Mouse (Mus musculus) c-Kit-positive CD71-negative TER-119-negative erythroid progenitor cells, embryonic 14.5 days (primary cell): Measurements from ENCODE around the gene 3110082J24Rik.
A peak's percentile ranks its signal among the peaks of the same experiment; 100 is the strongest.

Experiments
- DNase-seq: peaks from one replicate; pipeline ENCODE4 v3.0.0-alpha.2; 2013; ENCODE audit warnings: low read depth

The 3110082J24Rik gene

GRCm38 (mm10) chr5:30115718-30116117, 9.8 kb upstream of the 3110082J24Rik start:
- no peak for DNase-seq

DNA sequence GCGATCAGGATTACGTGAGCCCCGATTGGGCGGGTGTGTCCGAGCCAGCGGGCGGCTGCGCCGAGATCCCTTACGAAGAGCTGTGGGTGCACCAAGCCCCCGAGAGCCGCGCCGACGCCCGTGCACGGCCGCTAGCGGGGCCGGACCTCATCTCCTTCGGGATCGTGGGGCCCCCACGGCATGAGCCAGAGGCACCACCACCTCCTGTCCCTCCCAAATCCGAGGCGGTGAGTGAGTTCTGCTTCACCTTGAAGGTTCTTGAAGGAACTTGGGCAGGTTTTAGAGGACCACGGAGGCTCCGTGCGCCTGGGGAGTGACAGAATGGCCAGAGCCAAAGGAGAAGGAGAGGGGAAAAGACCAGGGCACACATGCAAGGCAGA, 8.9 kb upstream of the 3110082J24Rik start:
- no peak for DNase-seq

DNA sequence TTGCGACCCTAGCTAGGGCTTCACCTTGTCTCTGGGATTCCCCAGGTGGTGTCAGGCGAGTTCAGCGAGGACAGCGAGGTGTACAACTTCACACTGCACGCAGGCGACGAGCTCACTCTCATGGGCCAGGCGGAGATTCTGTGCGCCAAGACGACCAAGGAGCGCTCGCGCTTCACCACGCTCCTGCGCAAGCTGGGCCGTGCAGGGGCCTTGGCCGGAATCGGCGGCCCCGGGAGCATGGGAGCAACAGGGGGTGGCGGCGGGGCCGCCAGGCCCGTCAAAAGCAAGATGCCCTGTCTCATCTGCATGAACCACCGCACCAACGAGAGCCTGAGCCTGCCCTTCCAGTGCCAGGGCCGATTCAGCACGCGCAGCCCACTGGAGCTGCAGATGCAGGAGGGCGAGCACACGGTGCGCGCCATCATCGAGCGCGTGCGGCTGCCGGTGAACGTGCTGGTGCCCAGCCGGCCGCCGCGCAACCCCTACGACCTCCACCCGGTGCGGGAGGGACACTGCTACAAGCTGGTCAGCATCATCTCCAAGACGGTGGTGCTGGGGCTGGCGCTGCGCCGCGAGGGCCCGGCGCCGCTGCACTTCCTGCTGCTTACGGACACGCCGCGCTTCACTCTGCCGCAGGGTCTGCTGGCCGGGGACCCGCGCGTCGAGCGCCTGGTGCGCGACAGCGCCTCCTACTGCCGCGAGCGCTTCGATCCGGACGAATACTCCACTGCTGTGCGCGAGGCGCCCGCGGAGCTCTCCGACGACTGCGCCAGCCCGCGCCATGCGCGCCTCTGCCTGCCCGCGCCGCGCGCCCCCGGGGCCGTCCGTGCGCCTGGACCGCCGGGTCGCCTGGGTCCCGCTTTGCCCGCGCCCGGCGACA, 8.2 kb upstream of the 3110082J24Rik start:
- DNase-seq, result peak; percentile 69

DNA sequence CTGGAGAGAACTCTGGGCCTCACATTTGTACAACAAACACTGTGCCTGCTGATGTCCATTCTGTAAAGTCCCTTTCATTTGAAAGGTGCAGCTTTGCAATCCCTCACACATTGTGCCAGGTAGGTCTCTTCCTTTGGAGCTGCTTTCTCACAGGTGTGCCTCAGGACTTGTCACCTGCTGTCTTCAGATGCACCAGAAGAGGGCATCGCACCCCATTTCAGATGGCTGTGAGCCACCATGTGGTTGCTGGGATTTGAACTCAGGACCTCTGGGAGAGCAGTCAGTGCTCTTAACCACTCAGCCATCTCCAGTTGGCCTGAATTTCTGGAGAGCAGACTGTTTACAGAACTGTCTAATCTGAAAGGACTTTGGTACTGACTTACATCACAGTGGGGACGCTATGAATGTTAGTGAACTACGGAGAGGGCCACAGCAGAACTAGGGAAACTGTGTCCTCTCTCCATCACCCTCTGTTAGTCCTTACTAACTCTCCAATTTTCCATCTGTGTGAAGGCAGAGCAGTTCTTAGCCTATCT, 6.7 kb upstream of the 3110082J24Rik start:
- DNase-seq, result no peak

DNA sequence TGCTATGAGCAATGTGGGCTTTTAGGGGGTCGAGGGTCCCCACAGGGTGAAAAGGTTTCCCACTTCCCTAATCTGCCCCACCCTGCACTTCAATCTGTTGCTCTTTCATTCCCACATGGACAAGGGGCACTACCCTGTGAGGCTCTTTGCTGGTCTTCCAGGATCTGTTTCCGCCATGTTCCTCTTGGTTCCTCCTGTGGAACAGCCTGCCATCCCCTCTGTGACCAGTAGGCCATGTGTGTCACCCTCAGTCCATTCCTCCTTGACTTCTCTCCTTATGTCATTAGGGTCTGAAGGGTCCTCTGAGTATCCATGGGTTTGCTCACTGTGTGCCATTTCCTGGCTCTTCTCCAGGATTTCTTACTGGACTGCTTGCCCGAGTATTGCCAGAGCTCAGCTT, 5.9 kb upstream of the 3110082J24Rik start:
- DNase-seq, result no peak

- DNase-seq, result peak; percentile 44
Observed at GRCm38 (mm10) chr5:30111126-30111525, 5.2 kb upstream of the 3110082J24Rik start.

DNA sequence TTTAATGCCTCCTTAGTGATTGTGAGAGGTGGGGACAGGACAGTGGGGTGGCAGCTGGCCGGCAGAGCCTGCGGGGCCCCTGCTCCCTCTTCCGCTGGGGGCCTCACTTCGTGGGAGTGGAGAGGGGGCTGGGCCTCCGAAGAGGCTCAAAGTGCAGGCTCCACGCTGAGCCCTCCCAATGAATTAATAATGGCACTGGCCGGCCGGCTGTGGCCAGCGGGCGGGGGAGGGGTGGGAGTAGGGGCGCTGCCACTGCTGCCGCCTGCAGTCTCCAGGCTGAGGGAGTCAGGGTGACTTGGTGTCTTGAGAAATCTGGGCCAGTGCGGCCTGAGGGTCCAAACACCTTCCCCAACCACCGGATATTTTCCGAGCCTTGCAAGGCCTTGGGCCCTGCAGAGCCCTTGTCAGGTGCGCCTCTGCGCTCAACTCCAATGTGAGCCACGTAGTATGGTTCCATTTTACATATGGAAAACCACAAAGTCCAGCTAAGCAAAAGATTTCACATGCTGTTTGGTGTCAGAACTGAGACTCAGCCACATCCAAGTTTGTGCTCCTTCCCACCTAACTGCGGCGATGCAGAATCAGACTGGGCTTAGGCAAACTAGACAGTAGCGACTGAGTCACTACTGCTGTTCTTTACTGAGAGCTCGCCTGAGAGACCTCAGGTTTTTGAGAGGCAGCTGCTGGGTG, 4.6 kb upstream of the 3110082J24Rik start:
- no peak for DNase-seq

- no peak for DNase-seq
Observed at GRCm38 (mm10) chr5:30109899-30110298, 4.0 kb upstream of the 3110082J24Rik start.

DNA sequence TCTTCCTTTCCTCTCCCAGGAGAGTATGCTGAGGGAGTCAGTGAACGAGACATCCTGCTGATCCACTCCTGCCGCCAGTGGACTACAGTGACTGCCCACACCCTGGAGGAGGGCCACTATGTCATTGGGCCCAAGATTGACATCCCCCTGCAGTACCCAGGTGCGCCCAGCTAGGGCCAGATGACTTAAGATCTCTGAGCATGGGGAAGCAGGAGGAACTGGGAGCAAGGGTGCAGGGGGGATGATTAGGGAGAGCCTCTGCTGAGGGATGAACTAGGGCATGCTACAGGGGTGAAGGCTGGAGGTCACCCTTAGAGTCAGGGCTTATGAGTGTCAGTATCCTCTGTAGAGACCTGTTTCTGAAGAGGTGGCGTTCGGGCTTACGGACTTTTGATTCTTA, 2.3 kb upstream of the 3110082J24Rik start:
- DNase-seq, result no peak

GRCm38 (mm10) chr5:30107611-30108041, 1.7 kb upstream of the 3110082J24Rik start:
- no peak for DNase-seq

DNA sequence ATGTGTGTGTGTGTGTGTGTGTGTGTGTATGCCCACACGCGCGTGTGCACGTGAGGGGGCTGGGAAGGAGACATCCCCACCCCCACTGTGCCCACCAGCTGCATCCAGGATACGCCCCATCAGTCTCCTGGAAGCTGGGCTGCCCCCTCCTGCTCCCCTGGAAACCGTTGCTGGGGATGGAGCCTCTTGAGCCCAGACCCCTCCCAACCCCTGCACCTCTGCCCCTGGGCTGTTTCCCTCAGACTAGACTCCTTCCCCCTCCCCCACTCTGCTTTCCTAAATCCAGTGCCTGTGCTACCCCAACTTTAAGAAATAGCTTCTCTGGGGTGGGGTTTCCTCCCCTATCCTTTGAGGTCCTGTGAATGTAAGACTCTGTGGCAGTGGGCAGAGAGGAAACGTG, 1.3 kb upstream of the 3110082J24Rik start:
- DNase-seq, result no peak

DNA sequence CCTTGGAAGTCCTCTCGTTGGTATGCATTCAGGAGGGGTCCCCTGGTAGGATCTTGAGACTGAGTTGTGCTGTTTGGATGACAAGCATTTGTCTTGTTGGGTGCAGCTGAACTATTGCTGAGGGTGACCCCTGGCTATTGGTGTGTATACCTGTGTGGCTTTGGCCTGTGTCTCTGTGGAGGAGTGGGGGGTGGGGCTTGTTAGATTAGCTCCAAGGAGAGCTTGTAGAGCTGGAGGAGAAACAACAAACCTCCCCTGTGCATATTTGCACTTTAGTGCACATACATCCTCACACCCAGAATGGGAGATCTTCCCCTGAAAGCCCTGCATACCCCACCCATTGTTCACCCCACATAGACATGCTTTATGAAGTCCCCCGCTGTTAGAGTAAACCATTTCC, 870 bp upstream of the 3110082J24Rik start:
- no peak for DNase-seq

- no peak for DNase-seq
Observed at GRCm38 (mm10) chr5:30104841-30105667, 832 bp downstream of the 3110082J24Rik start, which contains the start of gene Garem2. Garem2 (plus strand) TSS chr5:30105161.

DNA sequence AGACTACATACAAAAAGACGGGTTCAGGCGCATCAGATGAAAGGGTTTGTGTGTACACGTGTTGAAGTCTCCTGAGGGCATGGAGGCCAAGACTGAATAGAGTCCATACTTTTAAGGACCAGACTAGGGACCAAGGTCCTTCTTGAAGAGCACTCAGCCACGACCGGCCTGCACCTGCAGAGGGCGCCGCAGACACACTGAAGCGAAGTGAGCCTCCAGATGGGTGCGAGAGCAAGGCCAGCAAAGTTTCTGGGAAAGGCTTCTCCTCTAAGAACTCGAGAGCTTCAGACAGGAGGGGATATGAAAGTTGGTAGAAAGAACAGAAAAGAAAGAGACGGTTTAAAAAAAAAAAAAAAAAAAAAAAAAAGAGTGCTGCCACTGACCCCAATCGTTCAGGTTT, 1.5 kb downstream of the 3110082J24Rik start:
- DNase-seq, result no peak

DNA sequence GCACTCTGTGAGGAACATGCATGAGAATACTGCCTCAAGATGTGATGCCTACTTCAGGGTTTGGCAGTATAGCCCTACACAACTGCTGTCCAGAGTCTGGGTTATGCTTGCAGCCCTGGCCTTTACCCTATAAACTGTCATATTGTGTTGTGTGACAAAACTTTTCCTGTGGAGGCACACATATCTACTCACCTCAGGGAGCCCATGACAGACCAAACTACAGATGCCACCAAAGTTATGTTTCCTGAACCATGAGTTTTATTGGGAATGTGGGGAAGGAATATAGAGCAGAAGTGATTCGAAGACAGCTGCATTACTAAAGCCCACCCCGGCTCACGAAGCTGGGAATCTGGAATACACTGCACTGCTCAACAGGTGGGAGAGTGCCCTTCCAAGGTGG, 2.5 kb downstream of the 3110082J24Rik start:
- DNase-seq, result no peak

GRCm38 (mm10) chr5:30098260-30098659, 7.6 kb downstream of the 3110082J24Rik start:
- DNase-seq, result no peak

DNA sequence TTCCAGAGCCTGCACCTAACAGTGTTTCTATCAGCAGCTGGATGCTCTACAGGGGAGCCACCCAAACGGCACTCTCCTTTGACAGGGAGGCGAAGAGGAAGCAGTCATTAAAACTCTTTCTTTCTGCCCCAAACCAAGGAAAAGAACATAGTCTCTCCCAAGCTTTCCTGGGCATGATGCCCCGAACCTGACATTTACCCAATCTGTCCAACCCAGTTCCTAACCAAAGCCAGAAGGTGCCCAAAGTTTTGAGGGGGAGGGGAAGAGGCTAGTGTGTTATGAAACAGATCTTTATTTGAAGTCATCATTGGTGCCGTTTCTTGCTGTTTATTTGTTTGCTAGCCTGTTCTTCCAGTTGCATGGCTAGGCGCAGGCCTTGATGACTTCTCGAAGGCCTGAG, 10.2 kb downstream of the 3110082J24Rik start:
- no peak for DNase-seq

DNA sequence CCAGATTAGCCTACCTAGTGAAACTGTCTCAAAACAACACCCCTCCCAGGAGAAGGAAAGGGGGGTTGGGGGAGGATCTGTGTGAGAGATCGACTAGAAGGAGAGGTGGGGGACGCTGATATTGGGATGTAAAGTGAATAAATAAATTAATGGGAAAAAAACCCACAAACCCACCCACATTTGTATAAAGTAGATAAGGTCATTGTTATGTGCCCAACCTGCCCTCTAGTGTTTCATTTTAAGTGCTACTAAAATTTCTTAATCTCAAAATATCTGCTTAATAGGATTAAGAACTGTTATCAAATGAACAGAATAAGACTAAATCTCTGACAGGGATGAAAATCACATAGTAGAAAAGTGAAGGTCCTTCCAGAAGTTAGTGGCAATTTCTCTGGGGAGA, 11.5 kb downstream of the 3110082J24Rik start:
- DNase-seq, result no peak

DNA sequence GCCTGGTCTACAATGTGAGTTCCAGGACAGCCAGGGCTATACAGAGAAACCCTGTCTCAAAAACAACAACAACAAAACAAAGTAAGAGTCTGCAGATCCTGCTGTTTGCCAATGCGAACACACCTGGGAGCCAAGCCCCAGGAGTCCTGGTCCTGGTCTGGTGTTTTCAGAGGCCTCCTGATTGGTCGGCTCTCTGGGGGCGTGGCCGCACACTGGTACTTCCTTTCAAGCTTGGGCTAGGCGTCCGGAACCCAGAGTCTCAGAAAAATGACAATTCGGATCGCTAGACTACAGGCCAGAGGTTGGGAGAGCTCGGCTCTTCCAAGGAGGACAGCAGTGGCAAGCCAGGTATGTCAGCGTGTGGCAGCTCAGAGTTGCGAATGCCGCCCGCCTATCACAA, 13.2 kb downstream of the 3110082J24Rik start:
- DNase-seq, result no peak

DNA sequence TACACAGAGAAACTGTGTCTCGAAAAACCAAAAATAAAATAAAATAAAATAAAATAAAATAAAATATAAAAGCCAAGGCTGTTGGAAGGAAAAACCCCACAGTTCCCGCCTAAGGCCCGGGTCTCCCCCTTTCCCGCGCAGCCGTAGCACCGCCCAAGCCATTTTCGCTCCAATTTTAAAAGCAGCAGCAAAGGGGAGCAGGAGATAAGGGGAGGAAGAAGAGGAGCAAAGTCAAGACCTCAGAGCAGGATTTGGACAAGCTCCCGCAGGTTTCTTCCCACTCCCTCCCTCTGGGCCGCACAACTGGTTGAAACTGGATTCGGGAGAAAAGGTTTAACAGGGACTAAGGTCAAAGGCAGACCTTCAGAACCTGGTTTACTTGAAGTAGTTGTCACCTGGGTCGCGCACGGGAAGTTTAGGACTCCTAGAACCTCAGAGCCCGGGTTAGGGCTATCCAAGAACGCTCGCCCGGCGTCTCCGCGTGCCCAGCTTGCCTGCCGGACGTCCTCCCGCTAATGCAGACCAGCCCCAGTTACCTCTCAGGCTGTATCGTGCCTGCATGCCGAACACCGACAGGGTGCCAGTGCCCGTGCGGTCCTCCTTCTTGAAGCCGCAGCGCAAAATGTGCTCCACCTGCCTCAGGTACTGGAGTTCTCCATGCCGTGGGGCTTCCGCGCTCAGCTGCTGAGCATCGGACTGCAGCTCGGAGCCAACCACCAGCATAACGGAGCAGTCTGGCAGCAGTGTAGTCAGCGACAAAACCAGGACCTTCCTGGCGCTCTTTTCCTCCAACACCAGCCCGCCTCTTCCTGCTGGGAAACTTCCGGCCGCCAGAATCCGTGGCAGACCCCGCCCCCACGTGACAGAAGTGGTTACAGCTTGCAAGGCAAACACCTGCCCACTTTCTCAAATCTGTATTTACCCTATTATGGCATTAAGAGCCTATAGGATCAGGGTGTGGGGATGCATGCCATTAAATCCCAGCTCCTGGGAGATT, 32.8 kb downstream of the 3110082J24Rik start, which contains the start of gene Tyms:
TSS of gene Tyms (minus strand) at position 793 of the 997 bp plus-strand sequence.
- DNase-seq, result peak; percentile 57

GRCm38 (mm10) chr5:30072377-30072776, 33.5 kb downstream of the 3110082J24Rik start:
- DNase-seq, result no peak
